Mouse (Mus musculus) cerebellum, adult 9-11 months (tissue): Measurements from ENCODE around the gene Ktn1.

Experiments used
- DNase-seq: peaks from one replicate; pipeline ENCODE4 v3.0.0; 2022

The Ktn1 gene

GRCm38 (mm10) chr14:47765192-47765591 is 116.9 kb downstream of the Ktn1 start:
- DNase-seq, result no peak

- DNase-seq, result no peak
Measured at GRCm38 (mm10) chr14:47765796-47766195, 117.5 kb downstream of the Ktn1 start.

- no peak for DNase-seq
Measured at GRCm38 (mm10) chr14:47766373-47766772, 118.1 kb downstream of the Ktn1 start.

- no peak for DNase-seq
Measured at GRCm38 (mm10) chr14:47771496-47771895, 123.2 kb downstream of the Ktn1 start.

- DNase-seq, result no peak
Measured at GRCm38 (mm10) chr14:47775543-47775942, 127.3 kb downstream of the Ktn1 start.

GRCm38 (mm10) chr14:47776260-47777035 is 128.2 kb downstream of the Ktn1 start:
- DNase-seq, result no peak

- no peak for DNase-seq
Measured at GRCm38 (mm10) chr14:47786112-47786511, 137.9 kb downstream of the Ktn1 start.
